Mouse (Mus musculus) liver, embryonic 12.5 days (tissue): ENCODE data around the gene Chm. TPM values are rescaled to one million over a fixed set of nuclear protein-coding genes. Genes with fewer than 3 reads are reported as not detected.
A peak's percentile ranks its signal among the peaks of the same experiment; 100 is the strongest.
"Not testable (repeated sequence)": the region's sequence is repeated elsewhere in the genome, so short reads cannot be mapped to it uniquely, and the experiment has no call there.

Experiments
- ATAC-seq: fragments of 200-750 bp; cut with Nextera tagmentation; 2 replicates; pipeline ENCODE4 v1.8.0; 2017; ENCODE audit warnings: moderate number of reproducible peaks, mild to moderate bottlenecking, moderate library complexity
- H3K27ac ChIP-seq: fragments of 300-500 bp; sonication (generic); 2 replicates; pipeline ENCODE4 v1.5.1; 2016; ENCODE audit warnings: mild to moderate bottlenecking
- H3K27me3 ChIP-seq: fragments of 300-500 bp; sonication (generic); replicated peaks from 2 replicates; pipeline ENCODE4 v1.6.1; 2016; ENCODE audit warnings: mild to moderate bottlenecking, moderate library complexity
- H3K36me3 ChIP-seq: fragments of 300-500 bp; sonication (generic); 2 replicates; pipeline ENCODE4 v1.6.1; 2016; ENCODE audit warnings: mild to moderate bottlenecking, moderate library complexity
- H3K4me1 ChIP-seq: fragments of 300-500 bp; sonication (generic); 2 replicates; pipeline ENCODE4 v1.6.1; 2016
- H3K4me2 ChIP-seq: fragments of 300-500 bp; sonication (generic); 2 replicates; pipeline ENCODE4 v1.6.1; 2016; ENCODE audit warnings: mild to moderate bottlenecking, moderate library complexity
- H3K4me3 ChIP-seq: fragments of 300-500 bp; sonication (generic); 2 replicates; pipeline ENCODE4 v1.5.1; 2016; ENCODE audit warnings: mild to moderate bottlenecking, moderate library complexity
- H3K9ac ChIP-seq: fragments of 300-500 bp; sonication (generic); 2 replicates; pipeline ENCODE4 v1.6.1; 2016; ENCODE audit warnings: mild to moderate bottlenecking, moderate library complexity
- H3K9me3 ChIP-seq: fragments of 300-500 bp; sonication (generic); replicated peaks from 2 replicates; pipeline ENCODE4 v1.6.1; 2016; ENCODE audit warnings: mild to moderate bottlenecking, moderate library complexity
- WGBS: fragments of 180-500 bp; shearing (Covaris S2); methylation state at CpG from one replicate; pipeline ENCODE4 v1.1.7; 2016; ENCODE audit not compliant: insufficient replicate concordance; 5-methylcytosine and 5-hydroxymethylcytosine counted together
- polyA plus RNA-seq: library from polyadenylated mRNA; unstranded; fragments of >200 nt; fragmentation: Nextera tagmentation; extraction: Ambion mirVana; gene quantifications from 2 replicates; pipeline ENCODE4 v1.2.1, GENCODE M21; 2016

Chm gene
- polyA plus RNA-seq, result 6.2 and 6.7 TPM in 2 replicates

GRCm38 (mm10) chrX:113185230-113185985 lies at the start of gene Chm:
Gene Chm, minus strand, starts transcription at chrX:113185517.
- WGBS, result 6% methylated on average over 21 of the region's 21 CpGs
- Histone ChIP-seq H3K27ac (no peak within 1 kb of the TSS), H3K9ac (peak within 1 kb of the TSS; percentile 60), H3K4me1 (no peaks in the 10 kb centered on the region), H3K9me3 (no peaks in the 10 kb centered on the region), H3K36me3 (no peaks in the 10 kb centered on the region), H3K4me3 (peak within 1 kb of the TSS; percentile 65), H3K4me2 (peak within 1 kb of the TSS; percentile 61), H3K27me3 (no peaks in the 10 kb centered on the region)
- peak; percentile 97 for ATAC-seq

- no peaks in the 10 kb centered on the region for H3K4me1 ChIP-seq
- H3K27me3 ChIP-seq, result no peaks in the 10 kb centered on the region
- WGBS, result 14% methylated on average over 2 of the region's 2 CpGs
- H3K27ac ChIP-seq, result no peak overlapping the region
- ATAC-seq, result no peak
- no peak overlapping the region for H3K9ac ChIP-seq
- H3K4me2 ChIP-seq, result no peak overlapping the region
- no peak overlapping the region for H3K4me3 ChIP-seq
- no peaks in the 10 kb centered on the region for H3K9me3 ChIP-seq
- H3K36me3 ChIP-seq, result no peaks in the 10 kb centered on the region
Observed at GRCm38 (mm10) chrX:113193901-113194300, 8.6 kb upstream of the Chm start.

GRCm38 (mm10) chrX:113184569-113185229 lies 618 bp downstream of the Chm start:
- Histone ChIP-seq H3K9me3 (no peaks in the 10 kb centered on the region), H3K4me2 (peak overlapping the region; percentile 61), H3K27ac (no peak overlapping the region), H3K27me3 (no peaks in the 10 kb centered on the region), H3K9ac (peak overlapping the region; percentile 60), H3K36me3 (no peaks in the 10 kb centered on the region), H3K4me1 (no peaks in the 10 kb centered on the region), H3K4me3 (peak overlapping the region; percentile 65)
- ATAC-seq, result no peak
- 8% methylated on average over 17 of the region's 17 CpGs for WGBS

- not testable (repeated sequence) for H3K27ac ChIP-seq, H3K27me3 ChIP-seq, ATAC-seq, H3K9ac ChIP-seq, H3K36me3 ChIP-seq, H3K4me3 ChIP-seq, H3K4me1 ChIP-seq, H3K9me3 ChIP-seq, H3K4me2 ChIP-seq
- 84% methylated on average over 4 of the region's 4 CpGs for WGBS
Observed at GRCm38 (mm10) chrX:113180856-113181255, 4.5 kb downstream of the Chm start.

GRCm38 (mm10) chrX:113172766-113173165 lies 12.6 kb downstream of the Chm start:
- Histone ChIP-seq H3K4me2 (no peak overlapping the region), H3K4me3 (no peak overlapping the region), H3K36me3 (no peaks in the 10 kb centered on the region), H3K27me3 (no peaks in the 10 kb centered on the region), H3K27ac (no peak overlapping the region), H3K4me1 (no peaks in the 10 kb centered on the region), H3K9me3 (no peaks in the 10 kb centered on the region), H3K9ac (no peak overlapping the region)
- no peak for ATAC-seq
- 19% methylated on average over 2 of the region's 2 CpGs for WGBS

GRCm38 (mm10) chrX:113172271-113172670 lies 13.0 kb downstream of the Chm start:
- Histone ChIP-seq H3K27ac (no peak overlapping the region), H3K4me3 (no peak overlapping the region), H3K36me3 (no peaks in the 10 kb centered on the region), H3K4me2 (no peak overlapping the region), H3K9me3 (no peaks in the 10 kb centered on the region), H3K4me1 (no peaks in the 10 kb centered on the region), H3K9ac (no peak overlapping the region), H3K27me3 (no peaks in the 10 kb centered on the region)
- ATAC-seq, result no peak
- 23% methylated on average over 1 of the region's 1 CpGs for WGBS

- ATAC-seq, result no peak
- peaks cover 5% of the 10 kb centered on the region; the same call in 1 of the 2 replicates for H3K36me3 ChIP-seq
- no peak overlapping the region for H3K9ac ChIP-seq
- no peak overlapping the region for H3K27ac ChIP-seq
- no peaks in the 10 kb centered on the region for H3K27me3 ChIP-seq
- H3K9me3 ChIP-seq, result no peaks in the 10 kb centered on the region
- H3K4me1 ChIP-seq, result no peaks in the 10 kb centered on the region; the same call in 1 of the 2 replicates
- no peak overlapping the region for H3K4me3 ChIP-seq
- H3K4me2 ChIP-seq, result no peak overlapping the region
- 33% methylated on average over 3 of the region's 3 CpGs for whole genome bisulfite sequencing
Observed at GRCm38 (mm10) chrX:113160268-113160860, 25.0 kb downstream of the Chm start.

GRCm38 (mm10) chrX:113084171-113084570 lies 101.1 kb downstream of the Chm start:
- H3K9ac ChIP-seq, result no peak overlapping the region
- no peaks in the 10 kb centered on the region for H3K27me3 ChIP-seq
- ATAC-seq, result no peak
- 37% methylated on average over 2 of the region's 2 CpGs for WGBS
- H3K4me1 ChIP-seq, result no peaks in the 10 kb centered on the region
- H3K4me3 ChIP-seq, result no peak overlapping the region
- no peak overlapping the region for H3K27ac ChIP-seq
- H3K4me2 ChIP-seq, result no peak overlapping the region
- no peaks in the 10 kb centered on the region for H3K9me3 ChIP-seq
- H3K36me3 ChIP-seq, result no peaks in the 10 kb centered on the region

GRCm38 (mm10) chrX:113076053-113076452 lies 109.3 kb downstream of the Chm start:
- no peak overlapping the region for H3K9ac ChIP-seq
- no peak overlapping the region for H3K4me2 ChIP-seq
- 69% methylated on average over 2 of the region's 2 CpGs for WGBS
- no peaks in the 10 kb centered on the region for H3K4me1 ChIP-seq
- no peak for ATAC-seq
- H3K9me3 ChIP-seq, result no peaks in the 10 kb centered on the region
- H3K27me3 ChIP-seq, result no peaks in the 10 kb centered on the region
- no peak overlapping the region for H3K27ac ChIP-seq
- no peak overlapping the region for H3K4me3 ChIP-seq
- no peaks in the 10 kb centered on the region for H3K36me3 ChIP-seq

GRCm38 (mm10) chrX:113074823-113075222 lies 110.5 kb downstream of the Chm start:
- ATAC-seq, result no peak

GRCm38 (mm10) chrX:113003621-113004020 lies 181.7 kb downstream of the Chm start:
- no peak for ATAC-seq
- Histone ChIP-seq H3K9ac (no peak overlapping the region), H3K9me3 (no peaks in the 10 kb centered on the region), H3K36me3 (no peaks in the 10 kb centered on the region), H3K27me3 (no peaks in the 10 kb centered on the region), H3K27ac (no peak overlapping the region), H3K4me2 (no peak overlapping the region), H3K4me1 (no peaks in the 10 kb centered on the region), H3K4me3 (no peak overlapping the region)
- WGBS, result 50% methylated on average over 3 of the region's 3 CpGs

More at GRCm38 (mm10) chrX:113074823-113075222, 110.5 kb downstream of the Chm start:
- WGBS, result 74% methylated on average over 4 of the region's 4 CpGs
- Histone ChIP-seq H3K27ac (no peak overlapping the region), H3K27me3 (no peaks in the 10 kb centered on the region), H3K36me3 (no peaks in the 10 kb centered on the region), H3K4me1 (no peaks in the 10 kb centered on the region), H3K4me2 (no peak overlapping the region), H3K9ac (no peak overlapping the region), H3K9me3 (no peaks in the 10 kb centered on the region), H3K4me3 (no peak overlapping the region)

- H3K4me3 ChIP-seq, result no peak overlapping the region
- H3K4me1 ChIP-seq, result no peaks in the 10 kb centered on the region
- H3K27ac ChIP-seq, result no peak overlapping the region
- ATAC-seq, result no peak
- WGBS, result 52% methylated on average over 3 of the region's 3 CpGs
- H3K4me2 ChIP-seq, result no peak overlapping the region
- no peak overlapping the region for H3K9ac ChIP-seq
- H3K36me3 ChIP-seq, result no peaks in the 10 kb centered on the region
- no peaks in the 10 kb centered on the region for H3K9me3 ChIP-seq
- H3K27me3 ChIP-seq, result no peaks in the 10 kb centered on the region
Observed at GRCm38 (mm10) chrX:113002192-113002591, 183.1 kb downstream of the Chm start.
